Mouse (Mus musculus): ENCODE results near the gene Hyal1.

DNA sequence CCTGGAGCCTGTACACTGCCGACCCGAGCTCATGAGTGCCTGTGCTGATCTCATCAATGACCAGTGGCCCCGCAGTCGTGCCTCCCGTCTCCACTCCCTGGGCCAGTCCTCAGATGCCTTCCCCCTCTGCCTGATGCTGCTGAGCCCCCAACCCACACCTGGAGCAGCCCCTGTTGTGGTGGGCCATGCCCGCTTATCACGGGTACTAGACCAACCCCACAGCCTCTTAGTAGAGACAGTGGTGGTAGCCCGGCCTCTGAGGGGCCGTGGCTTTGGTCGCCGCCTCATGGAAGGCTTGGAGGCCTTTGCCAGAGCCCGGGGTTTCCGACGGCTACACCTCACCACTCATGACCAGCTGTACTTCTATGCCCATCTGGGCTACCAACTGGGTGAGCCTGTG, 6.4 kb downstream of the Hyal1 start:
- TF ChIP-seq CTCF (IDR thresholded peaks at IDR 0.05; ENCODE audit: low read depth, low read length) (no peak), GATA1 (IDR thresholded peaks at IDR 0.05; ENCODE audit: borderline replicate concordance, low read length) (no peak), TAL1 (conservative IDR thresholded peaks at IDR 0.05; ENCODE audit: low read depth, low read length) (no peak), POLR2AphosphoS5 (IDR thresholded peaks at IDR 0.05; ENCODE audit: insufficient replicate concordance, low read depth, low read length) (no peak), GATA2 (IDR thresholded peaks at IDR 0.05; ENCODE audit: borderline replicate concordance, low read depth, low read length) (no peak)

Measured in G1E (cell line).